Mouse (Mus musculus) hindbrain, embryonic 13.5 days (tissue): Measurements from ENCODE around the gene 1700019D03Rik. TPM values are rescaled to one million over a fixed set of nuclear protein-coding genes. Genes with fewer than 3 reads are reported as not detected.
"Not testable (repeated sequence)": the region's sequence is repeated elsewhere in the genome, so short reads cannot be mapped to it uniquely, and the experiment has no call there.

Experiments used
- ATAC-seq: fragments of 200-750 bp; cut with Nextera tagmentation; 2 replicates; pipeline ENCODE4 v1.8.0; 2017; ENCODE audit warnings: moderate TSS enrichment; ENCODE audit not compliant: low FRiP score
- H3K27ac ChIP-seq: fragments of 300-500 bp; sonication (generic); 2 replicates; pipeline ENCODE4 v1.5.1; 2015; ENCODE audit warnings: inconsistent platforms, mild to moderate bottlenecking, moderate library complexity
- H3K27me3 ChIP-seq: fragments of 300-500 bp; sonication (generic); 2 replicates; pipeline ENCODE4 v1.6.1; 2015; ENCODE audit warnings: mild to moderate bottlenecking, inconsistent platforms
- H3K36me3 ChIP-seq: fragments of 300-500 bp; sonication (generic); 2 replicates; pipeline ENCODE4 v1.6.1; 2015; ENCODE audit warnings: mild to moderate bottlenecking, inconsistent platforms
- H3K4me1 ChIP-seq: fragments of 300-500 bp; sonication (generic); replicated peaks from 2 replicates; pipeline ENCODE4 v1.6.1; 2015; ENCODE audit warnings: inconsistent platforms
- H3K4me2 ChIP-seq: fragments of 300-500 bp; sonication (generic); 2 replicates; pipeline ENCODE4 v1.6.1; 2015; ENCODE audit warnings: inconsistent platforms, mild to moderate bottlenecking, moderate library complexity
- H3K4me3 ChIP-seq: fragments of 300-500 bp; sonication (generic); 2 replicates; pipeline ENCODE4 v1.5.1; 2015; ENCODE audit warnings: mild to moderate bottlenecking, inconsistent platforms
- H3K9ac ChIP-seq: fragments of 300-500 bp; sonication (generic); 2 replicates; pipeline ENCODE4 v1.6.1; 2015; ENCODE audit warnings: mild to moderate bottlenecking, inconsistent platforms
- H3K9me3 ChIP-seq: fragments of 300-500 bp; sonication (generic); 2 replicates; pipeline ENCODE4 v1.6.1; 2016; ENCODE audit warnings: inconsistent platforms
- WGBS: fragments of 180-500 bp; shearing (Covaris S2); methylation state at CpG from one replicate; pipeline ENCODE4 v1.1.7; 2015; 5-methylcytosine and 5-hydroxymethylcytosine counted together
- polyA plus RNA-seq: library from polyadenylated mRNA; unstranded; fragments of >200 nt; fragmentation: Nextera tagmentation; extraction: Ambion mirVana; gene quantifications from 2 replicates; pipeline ENCODE4 v1.2.1, GENCODE M21; 2015

1700019D03Rik gene
- polyA plus RNA-seq, 1 experiment from 2014 or later: 3.1 TPM

GRCm38 (mm10) chr1:52952551-52953397 is 67.2 kb downstream of the 1700019D03Rik start:
- Histone ChIP-seq H3K36me3 (no peaks in the 10 kb centered on the region), H3K9ac (peak overlapping the region; percentile 76), H3K4me3 (peak overlapping the region; percentile 69), H3K9me3 (no peaks in the 10 kb centered on the region), H3K4me1 (peaks cover 19% of the 10 kb centered on the region), H3K27me3 (no peaks in the 10 kb centered on the region), H3K27ac (no peak overlapping the region), H3K4me2 (peak overlapping the region; percentile 98)
- under 1% methylated on average over 44 of the region's 47 CpGs for WGBS
- ATAC-seq: peak; percentile 85

GRCm38 (mm10) chr1:52952143-52952542 is 67.8 kb downstream of the 1700019D03Rik start:
- no peaks in the 10 kb centered on the region for H3K27me3 ChIP-seq
- H3K27ac ChIP-seq: no peak overlapping the region
- H3K4me3 ChIP-seq: peak overlapping the region; percentile 69
- peaks cover 19% of the 10 kb centered on the region for H3K4me1 ChIP-seq
- H3K9me3 ChIP-seq: no peaks in the 10 kb centered on the region
- peak overlapping the region; percentile 98 for H3K4me2 ChIP-seq
- 4% methylated on average over 5 of the region's 5 CpGs for WGBS
- H3K36me3 ChIP-seq: no peaks in the 10 kb centered on the region
- peak; percentile 31 for ATAC-seq
- peak overlapping the region; percentile 76 for H3K9ac ChIP-seq

GRCm38 (mm10) chr1:52951146-52951868 is 68.7 kb downstream of the 1700019D03Rik start:
- Histone ChIP-seq H3K27me3 (no peaks in the 10 kb centered on the region), H3K27ac (no peak overlapping the region), H3K9me3 (no peaks in the 10 kb centered on the region), H3K9ac (no peak overlapping the region), H3K4me3 (no peak overlapping the region), H3K4me1 (peaks cover 19% of the 10 kb centered on the region), H3K36me3 (no peaks in the 10 kb centered on the region), H3K4me2 (no peak overlapping the region; the same call in 1 of the 2 replicates)
- WGBS: 58% methylated on average over 5 of the region's 5 CpGs
- no peak for ATAC-seq

- no peak overlapping the region for H3K4me3 ChIP-seq
- H3K36me3 ChIP-seq: no peaks in the 10 kb centered on the region
- WGBS: 91% methylated on average over 5 of the region's 5 CpGs
- no peak overlapping the region for H3K27ac ChIP-seq
- no peak for ATAC-seq
- no peak overlapping the region for H3K9ac ChIP-seq
- no peaks in the 10 kb centered on the region for H3K27me3 ChIP-seq
- H3K4me1 ChIP-seq: peaks cover 11% of the 10 kb centered on the region
- H3K9me3 ChIP-seq: no peaks in the 10 kb centered on the region
- H3K4me2 ChIP-seq: no peak overlapping the region
These were observed 72.1 kb downstream of the 1700019D03Rik start for GRCm38 (mm10) chr1:52947895-52948294.

GRCm38 (mm10) chr1:52939021-52939420 is 81.0 kb downstream of the 1700019D03Rik start:
- Histone ChIP-seq H3K27me3 (no peaks in the 10 kb centered on the region), H3K4me3 (no peak overlapping the region), H3K4me1 (no peaks in the 10 kb centered on the region), H3K4me2 (no peak overlapping the region), H3K9ac (no peak overlapping the region), H3K27ac (no peak overlapping the region), H3K9me3 (peaks cover 10% of the 10 kb centered on the region), H3K36me3 (no peaks in the 10 kb centered on the region)
- no peak for ATAC-seq
- 100% methylated on average over 1 of the region's 1 CpGs for WGBS

GRCm38 (mm10) chr1:52934494-52934893 is 85.5 kb downstream of the 1700019D03Rik start:
- Histone ChIP-seq H3K4me2 (no peak overlapping the region), H3K9ac (no peak overlapping the region)
- 94% methylated on average over 5 of the region's 5 CpGs for WGBS

GRCm38 (mm10) chr1:52924482-52924881 is 95.5 kb downstream of the 1700019D03Rik start:
- H3K4me2 ChIP-seq, H3K36me3 ChIP-seq, H3K9me3 ChIP-seq, H3K9ac ChIP-seq, H3K4me3 ChIP-seq, ATAC-seq, H3K27me3 ChIP-seq, H3K27ac ChIP-seq, H3K4me1 ChIP-seq: not testable (repeated sequence)
- 73% methylated on average over 1 of the region's 1 CpGs for WGBS

More at GRCm38 (mm10) chr1:52934494-52934893, 85.5 kb downstream of the 1700019D03Rik start:
- ATAC-seq: no peak
- Histone ChIP-seq H3K9me3 (peaks cover 10% of the 10 kb centered on the region), H3K27ac (no peak overlapping the region), H3K27me3 (no peaks in the 10 kb centered on the region), H3K36me3 (no peaks in the 10 kb centered on the region), H3K4me3 (no peak overlapping the region), H3K4me1 (no peaks in the 10 kb centered on the region)

GRCm38 (mm10) chr1:52918897-52919296 is 101.1 kb downstream of the 1700019D03Rik start:
- not testable (repeated sequence) for H3K4me3 ChIP-seq, H3K27me3 ChIP-seq, ATAC-seq, H3K9me3 ChIP-seq, H3K4me1 ChIP-seq, H3K4me2 ChIP-seq, H3K9ac ChIP-seq, H3K36me3 ChIP-seq, H3K27ac ChIP-seq

- no peak overlapping the region for H3K4me2 ChIP-seq
- no peak for ATAC-seq
- no peak overlapping the region for H3K9ac ChIP-seq
- no peak overlapping the region for H3K4me3 ChIP-seq
- no peaks in the 10 kb centered on the region for H3K9me3 ChIP-seq
- H3K27ac ChIP-seq: no peak overlapping the region
- peaks cover 8% of the 10 kb centered on the region; the same call in 1 of the 2 replicates for H3K36me3 ChIP-seq
- no peaks in the 10 kb centered on the region for H3K27me3 ChIP-seq
- WGBS: 97% methylated on average over 2 of the region's 2 CpGs
- H3K4me1 ChIP-seq: no peaks in the 10 kb centered on the region
These were observed 103.3 kb downstream of the 1700019D03Rik start for GRCm38 (mm10) chr1:52916655-52917054.

- H3K9me3 ChIP-seq: no peaks in the 10 kb centered on the region
- no peak overlapping the region for H3K4me3 ChIP-seq
- H3K27ac ChIP-seq: no peak overlapping the region
- no peak for ATAC-seq
- H3K4me1 ChIP-seq: no peaks in the 10 kb centered on the region
- peaks cover 5% of the 10 kb centered on the region; the same call in 1 of the 2 replicates for H3K36me3 ChIP-seq
- WGBS: 93% methylated on average over 3 of the region's 3 CpGs
- H3K27me3 ChIP-seq: no peaks in the 10 kb centered on the region
- H3K4me2 ChIP-seq: no peak overlapping the region
- no peak overlapping the region for H3K9ac ChIP-seq
These were observed 110.2 kb downstream of the 1700019D03Rik start for GRCm38 (mm10) chr1:52909783-52910182.

- Histone ChIP-seq H3K4me1 (no peaks in the 10 kb centered on the region), H3K9me3 (0 out of 2 replicates have a peak, but pooled peaks cover 2% of the 10 kb centered on the region), H3K9ac (no peak overlapping the region), H3K27ac (no peak overlapping the region), H3K36me3 (peaks cover 17% of the 10 kb centered on the region), H3K4me3 (no peak overlapping the region), H3K4me2 (no peak overlapping the region), H3K27me3 (no peaks in the 10 kb centered on the region)
- WGBS: 88% methylated on average over 2 of the region's 2 CpGs
- ATAC-seq: no peak
These were observed 135.8 kb downstream of the 1700019D03Rik start for GRCm38 (mm10) chr1:52884208-52884607.
